Mouse (Mus musculus) liver, embryonic 11.5 days (tissue): Measurements from ENCODE around the gene Map2k3. TPM values are rescaled to one million over a fixed set of nuclear protein-coding genes. Genes with fewer than 3 reads are reported as not detected.

Source experiments
- ATAC-seq: fragments of 200-750 bp; cut with Nextera tagmentation; replicated peaks from 2 replicates; pipeline ENCODE4 v1.8.0; 2017; ENCODE audit warnings: moderate number of reproducible peaks, mild to moderate bottlenecking, moderate TSS enrichment, moderate library complexity; ENCODE audit not compliant: low FRiP score
- DNase-seq: peaks from one replicate; pipeline ENCODE4 v3.0.0-alpha.2; 2017; ENCODE audit warnings: low spot score
- H3K27ac ChIP-seq: fragments of 300-500 bp; sonication (generic); 2 replicates; pipeline ENCODE4 v1.5.1; 2014; ENCODE audit warnings: mild to moderate bottlenecking, low read depth, low read length, control low read depth
- H3K27me3 ChIP-seq: fragments of 300-500 bp; sonication (generic); replicated peaks from 2 replicates; pipeline ENCODE4 v1.6.1; 2014; ENCODE audit warnings: low read length, mixed read lengths; ENCODE audit not compliant: control insufficient read depth, insufficient read depth
- H3K36me3 ChIP-seq: fragments of 300-500 bp; sonication (generic); 2 replicates; pipeline ENCODE4 v1.6.1; 2014; ENCODE audit warnings: mild to moderate bottlenecking, low read length, moderate library complexity, mixed read lengths; ENCODE audit not compliant: control insufficient read depth, insufficient read depth
- H3K4me1 ChIP-seq: fragments of 300-500 bp; sonication (generic); replicated peaks from 2 replicates; pipeline ENCODE4 v1.6.1; 2014; ENCODE audit warnings: low read length, mixed read lengths; ENCODE audit not compliant: control insufficient read depth, insufficient read depth
- H3K4me2 ChIP-seq: fragments of 300-500 bp; sonication (generic); 2 replicates; pipeline ENCODE4 v1.6.1; 2014; ENCODE audit warnings: mild to moderate bottlenecking, control low read depth, moderate library complexity
- H3K4me3 ChIP-seq: fragments of 300-500 bp; sonication (generic); 2 replicates; pipeline ENCODE4 v1.5.1; 2014; ENCODE audit warnings: low read depth, low read length, control low read depth
- H3K9ac ChIP-seq: fragments of 300-500 bp; sonication (generic); 2 replicates; pipeline ENCODE4 v1.6.1; 2014; ENCODE audit warnings: low read depth, low read length, control low read depth
- H3K9me3 ChIP-seq: fragments of 300-500 bp; sonication (generic); 2 replicates; pipeline ENCODE4 v1.6.1; 2016; ENCODE audit warnings: low read length, inconsistent platforms, mixed read lengths; ENCODE audit not compliant: control insufficient read depth
- WGBS: fragments of 180-500 bp; shearing (Covaris S2); extraction: QIAGEN DNeasy Blood & Tissue Kit; methylation state at CpG from one replicate; pipeline ENCODE4 v1.1.7; 2014; 5-methylcytosine and 5-hydroxymethylcytosine counted together
- polyA plus RNA-seq: library from polyadenylated mRNA; unstranded; fragments of >200 nt; fragmentation: Nextera tagmentation; extraction: Ambion mirVana; gene quantifications from 2 replicates; pipeline ENCODE4 v1.2.1, GENCODE M21; 2014

Gene Map2k3
- polyA plus RNA-seq, 1 experiment from 2014 or later, result 136 TPM

DNA sequence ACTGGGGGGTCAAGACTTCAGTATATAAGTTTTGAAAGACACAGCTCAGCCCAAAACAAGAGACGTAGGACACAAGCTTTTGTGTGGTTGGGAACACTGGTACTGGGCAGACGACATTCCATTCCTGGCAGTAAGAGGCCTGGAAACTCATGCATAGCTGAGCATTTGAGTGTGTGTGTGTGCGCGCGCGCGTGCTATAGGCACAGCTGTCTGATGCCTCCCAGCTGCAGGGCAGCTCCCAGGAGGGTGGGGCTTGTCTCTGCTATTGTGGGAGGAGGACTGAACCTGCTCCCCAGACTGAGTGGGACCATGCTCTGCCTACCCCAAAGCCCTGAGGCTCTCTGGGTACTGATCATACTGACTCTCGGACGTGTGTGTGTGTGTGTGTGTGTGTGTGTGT, 9.5 kb downstream of the Map2k3 start:
- Histone ChIP-seq H3K9ac (no peak overlapping the region), H3K4me1 (peaks cover 46% of the 10 kb centered on the region), H3K9me3 (no peaks in the 10 kb centered on the region), H3K36me3 (peaks cover 27% of the 10 kb centered on the region), H3K4me3 (no peak overlapping the region), H3K27me3 (no peaks in the 10 kb centered on the region), H3K4me2 (peak overlapping the region; percentile 46), H3K27ac (peak overlapping the region; percentile 19)
- DNase-seq, result no peak
- 78% methylated on average over 9 of the region's 9 CpGs for WGBS
- peak; percentile 81 for ATAC-seq

DNA sequence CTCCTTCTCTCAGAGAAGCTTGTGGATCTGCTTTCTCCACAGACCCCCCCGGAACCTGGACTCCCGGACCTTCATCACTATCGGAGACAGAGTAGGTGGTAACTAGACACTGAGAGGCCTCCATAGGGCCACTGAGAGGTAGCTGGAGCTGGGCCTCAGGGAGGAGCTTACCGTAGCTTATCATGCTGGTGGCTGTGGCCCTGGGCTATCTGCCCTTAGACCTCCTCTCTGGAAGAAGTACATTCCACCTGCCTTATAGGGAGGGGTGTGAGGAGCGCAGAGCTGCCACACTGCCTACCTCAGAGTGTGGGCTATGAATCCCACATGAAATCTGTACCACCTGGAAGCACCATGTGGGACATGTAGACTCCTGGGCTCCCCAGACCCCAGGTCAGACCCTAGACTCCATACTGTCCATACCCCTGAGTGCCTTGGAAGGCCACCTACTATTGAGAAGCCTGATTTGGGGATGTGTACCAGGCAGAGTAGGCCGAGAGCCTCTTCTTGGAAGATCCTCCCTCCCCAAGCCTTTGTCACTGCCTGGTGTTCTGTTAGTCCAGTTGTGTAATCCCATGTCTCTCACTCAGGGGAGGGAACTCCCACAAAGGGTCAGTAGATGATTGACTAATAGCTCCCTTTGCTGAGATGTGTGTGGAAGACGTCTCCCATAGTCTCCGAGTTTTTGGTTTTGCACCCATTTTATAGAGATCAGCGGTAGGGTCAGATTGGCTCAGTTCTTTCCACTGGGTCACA, 10.6 kb downstream of the Map2k3 start:
- 66% methylated on average over 9 of the region's 9 CpGs for WGBS
- Histone ChIP-seq H3K9ac (no peak overlapping the region; the same call in 1 of the 2 replicates), H3K4me1 (peaks cover 36% of the 10 kb centered on the region), H3K4me3 (0 out of 2 replicates have a peak overlapping the region, but pooled peaks have one; percentile 3), H3K27me3 (no peaks in the 10 kb centered on the region), H3K36me3 (peaks cover 28% of the 10 kb centered on the region), H3K9me3 (no peaks in the 10 kb centered on the region), H3K4me2 (peak overlapping the region; percentile 46), H3K27ac (peak overlapping the region; percentile 46; the same call in 1 of the 2 replicates)
- peak; percentile 92 for ATAC-seq
- no peak for DNase-seq

DNA sequence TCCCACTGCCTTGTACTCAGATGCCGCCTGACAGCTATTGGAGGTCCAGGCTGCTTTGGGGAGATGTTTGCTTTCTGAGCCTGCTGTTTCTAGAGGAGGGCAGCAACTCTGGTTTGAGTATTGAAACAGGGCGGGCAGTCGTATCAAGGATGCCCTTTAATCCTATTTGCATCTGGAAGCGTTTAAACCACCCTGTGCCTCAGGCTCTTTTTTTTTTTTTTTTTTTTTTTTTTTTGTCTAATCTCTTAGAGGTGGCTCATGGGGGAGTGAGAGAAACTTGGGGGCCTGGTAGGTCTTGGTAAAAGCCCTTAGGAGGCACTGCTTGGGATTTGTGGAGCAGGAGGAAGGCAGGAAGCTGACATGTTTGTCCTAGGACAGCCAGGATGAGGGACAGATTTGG, 13.2 kb downstream of the Map2k3 start:
- 86% methylated on average over 4 of the region's 4 CpGs for WGBS
- H3K4me3 ChIP-seq, result no peak overlapping the region
- peaks cover 22% of the 10 kb centered on the region for H3K4me1 ChIP-seq
- DNase-seq, result no peak
- H3K9ac ChIP-seq, result no peak overlapping the region
- H3K36me3 ChIP-seq, result peaks cover 36% of the 10 kb centered on the region
- no peak for ATAC-seq
- no peaks in the 10 kb centered on the region for H3K27me3 ChIP-seq
- H3K27ac ChIP-seq, result no peak overlapping the region
- no peak overlapping the region for H3K4me2 ChIP-seq
- H3K9me3 ChIP-seq, result no peaks in the 10 kb centered on the region

DNA sequence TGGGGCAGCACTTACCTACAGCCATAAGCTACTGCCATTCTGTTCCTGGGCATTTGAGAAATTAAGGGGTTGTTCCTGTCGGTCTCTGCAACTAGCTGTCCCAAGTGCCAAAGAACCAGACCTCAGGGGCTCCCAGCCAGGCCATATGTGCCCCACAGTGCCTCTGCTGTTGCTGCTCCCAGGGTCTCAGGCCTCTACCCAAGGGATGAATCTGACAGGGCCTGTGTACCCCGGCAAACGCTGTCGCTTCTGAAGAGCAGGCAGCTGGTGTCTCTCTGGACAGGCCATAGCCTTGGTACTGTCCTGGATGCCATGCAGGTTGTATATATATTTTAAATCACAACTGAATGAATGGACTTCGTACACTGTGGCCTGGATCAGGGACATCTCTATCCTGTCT, 20.1 kb downstream of the Map2k3 start:
- 90% methylated on average over 5 of the region's 5 CpGs for WGBS
- no peak for ATAC-seq

DNA sequence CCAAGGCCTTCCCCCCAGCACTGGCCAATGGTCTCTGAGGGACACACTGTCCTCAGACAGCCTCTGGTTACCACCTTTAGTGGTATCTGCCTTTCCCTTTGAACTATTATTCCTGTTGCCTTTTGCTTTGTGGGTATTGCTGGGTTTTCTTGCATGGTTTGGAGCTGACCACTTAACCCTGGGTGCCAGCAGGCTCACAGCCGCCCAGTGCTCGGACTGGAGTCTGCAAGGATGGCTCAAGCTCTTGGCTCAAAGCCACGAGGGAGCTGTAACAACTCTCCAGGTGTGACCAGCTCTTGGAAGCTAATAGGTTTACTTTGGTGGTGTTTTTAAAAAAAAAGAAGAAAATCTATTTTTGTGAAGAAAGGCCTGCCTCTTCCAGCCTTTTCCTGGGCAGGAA, 20.5 kb downstream of the Map2k3 start:
- Histone ChIP-seq H3K4me3 (no peak overlapping the region), H3K36me3 (peaks cover 22% of the 10 kb centered on the region; the same call in 1 of the 2 replicates), H3K9ac (no peak overlapping the region), H3K9me3 (no peaks in the 10 kb centered on the region), H3K27me3 (no peaks in the 10 kb centered on the region), H3K27ac (no peak overlapping the region), H3K4me1 (0 out of 2 replicates have a peak, but pooled peaks cover 5% of the 10 kb centered on the region), H3K4me2 (no peak overlapping the region)
- WGBS, result 90% methylated on average over 3 of the region's 3 CpGs
- DNase-seq (no peak), ATAC-seq (no peak)

More for the DNA sequence above, 20.1 kb downstream of the Map2k3 start:
- 0 out of 2 replicates have a peak, but pooled peaks cover 5% of the 10 kb centered on the region for H3K4me1 ChIP-seq
- no peaks in the 10 kb centered on the region for H3K27me3 ChIP-seq
- no peak overlapping the region for H3K4me2 ChIP-seq
- H3K4me3 ChIP-seq, result no peak overlapping the region
- H3K27ac ChIP-seq, result no peak overlapping the region
- H3K9ac ChIP-seq, result no peak overlapping the region
- peaks cover 22% of the 10 kb centered on the region; the same call in 1 of the 2 replicates for H3K36me3 ChIP-seq
- H3K9me3 ChIP-seq, result no peaks in the 10 kb centered on the region
- DNase-seq, result no peak

DNA sequence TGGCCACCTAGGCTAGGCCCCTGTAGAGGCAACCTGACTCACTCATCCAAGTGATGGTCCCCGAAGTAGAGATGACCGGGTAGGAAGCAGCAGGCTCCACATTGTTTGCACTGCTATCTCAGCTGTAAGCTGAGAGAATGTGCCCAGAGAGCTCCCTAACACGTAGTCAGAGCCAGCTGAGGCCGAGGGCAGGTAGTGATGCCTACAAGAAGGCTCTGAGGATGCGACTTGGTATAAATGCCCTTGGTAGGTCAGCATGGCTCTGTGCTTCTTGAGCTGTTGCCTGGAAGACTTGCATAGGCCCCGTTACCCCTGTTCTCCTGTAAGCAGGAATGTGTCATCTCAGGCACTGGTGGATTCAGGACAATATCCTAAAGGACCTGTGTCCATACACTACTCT, 21.2 kb downstream of the Map2k3 start:
- H3K27ac ChIP-seq, result no peak overlapping the region
- 0 out of 2 replicates have a peak, but pooled peaks cover 5% of the 10 kb centered on the region for H3K4me1 ChIP-seq
- 92% methylated on average over 6 of the region's 6 CpGs for WGBS
- ATAC-seq (no peak), DNase-seq (no peak)
- no peaks in the 10 kb centered on the region for H3K9me3 ChIP-seq
- peaks cover 16% of the 10 kb centered on the region; the same call in 1 of the 2 replicates for H3K36me3 ChIP-seq
- H3K4me3 ChIP-seq, result no peak overlapping the region
- H3K9ac ChIP-seq, result no peak overlapping the region
- no peak overlapping the region for H3K4me2 ChIP-seq
- H3K27me3 ChIP-seq, result no peaks in the 10 kb centered on the region

DNA sequence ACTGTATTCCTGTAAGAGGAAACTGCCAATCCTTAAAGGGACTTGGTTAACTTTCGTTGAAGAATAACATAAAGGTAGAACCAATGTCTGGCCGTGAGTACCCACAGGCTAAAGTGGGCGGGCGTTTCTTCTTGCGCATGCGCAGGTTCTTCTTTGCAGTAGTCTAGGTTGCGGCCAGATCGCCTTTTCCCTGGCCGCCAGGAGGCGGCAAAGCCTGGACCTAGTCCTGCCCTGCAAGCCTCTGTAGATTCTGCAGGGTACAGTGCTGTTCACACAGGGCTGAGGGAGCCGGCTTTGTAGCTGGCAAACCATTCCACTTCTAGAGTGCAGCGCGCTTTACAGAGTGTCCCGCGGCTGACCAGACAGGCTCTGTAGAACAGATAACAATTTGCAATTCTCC, 22.0 kb downstream of the Map2k3 start:
- no peak overlapping the region for H3K4me3 ChIP-seq
- peak; percentile 83 for ATAC-seq
- peak overlapping the region; percentile 11; the same call in 1 of the 2 replicates for H3K4me2 ChIP-seq
- no peaks in the 10 kb centered on the region for H3K27me3 ChIP-seq
- DNase-seq, result peak; percentile 82
- no peak overlapping the region for H3K9ac ChIP-seq
- no peak overlapping the region for H3K27ac ChIP-seq
- 11% methylated on average over 15 of the region's 15 CpGs for WGBS
- H3K9me3 ChIP-seq, result no peaks in the 10 kb centered on the region
- 0 out of 2 replicates have a peak, but pooled peaks cover 5% of the 10 kb centered on the region for H3K4me1 ChIP-seq
- H3K36me3 ChIP-seq, result peaks cover 15% of the 10 kb centered on the region; the same call in 1 of the 2 replicates

DNA sequence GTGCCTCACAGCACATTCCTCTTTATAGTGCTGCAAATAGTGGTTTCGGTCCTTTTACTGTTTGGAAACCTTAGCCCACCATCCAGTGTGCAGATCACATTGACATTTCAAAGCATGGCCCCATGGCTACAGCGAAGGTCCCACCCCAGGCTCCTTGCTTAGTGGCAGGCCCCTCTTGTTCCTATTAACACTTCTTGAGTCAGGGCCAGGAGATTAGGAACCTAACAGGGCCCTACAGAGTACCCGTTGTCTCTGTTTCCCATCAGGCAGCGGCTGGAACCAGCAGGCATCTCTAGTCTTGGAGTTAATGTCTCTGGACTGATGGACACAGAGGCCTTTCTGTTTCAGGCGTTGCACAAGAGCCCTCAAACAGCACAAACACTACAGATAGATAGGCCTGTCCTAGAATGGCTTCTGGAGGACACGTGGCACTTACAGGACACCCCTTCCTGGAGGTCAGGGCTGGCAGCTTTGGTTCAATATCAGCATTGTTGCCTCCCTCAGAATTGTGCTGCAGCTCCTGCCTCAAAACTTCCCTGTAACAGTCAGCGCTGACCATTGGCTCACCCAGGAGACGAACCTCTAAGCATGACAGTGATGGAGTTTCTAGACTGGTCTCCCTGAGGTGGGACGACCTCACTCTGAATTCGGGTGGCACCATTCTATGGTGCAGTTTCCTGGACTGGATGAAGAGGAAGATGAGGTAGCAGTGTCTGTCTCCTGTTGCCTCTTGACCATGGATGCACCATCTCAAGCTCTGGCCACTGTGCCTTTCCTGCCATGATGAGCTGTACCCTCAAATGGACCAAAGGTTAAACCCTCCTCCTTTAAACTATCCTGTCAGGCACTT, 22.6 kb downstream of the Map2k3 start:
- Histone ChIP-seq H3K27ac (no peak overlapping the region), H3K9me3 (no peaks in the 10 kb centered on the region), H3K4me1 (0 out of 2 replicates have a peak, but pooled peaks cover 5% of the 10 kb centered on the region), H3K27me3 (no peaks in the 10 kb centered on the region), H3K4me2 (peak overlapping the region; percentile 11; the same call in 1 of the 2 replicates), H3K9ac (no peak overlapping the region), H3K4me3 (no peak overlapping the region), H3K36me3 (peaks cover 11% of the 10 kb centered on the region; the same call in 1 of the 2 replicates)
- no peak for DNase-seq
- no peak for ATAC-seq
- 80% methylated on average over 10 of the region's 10 CpGs for WGBS
